Mouse (Mus musculus) midbrain, embryonic 10.5 days (tissue): Measurements from ENCODE around the gene Narfl. TPM values are rescaled to one million over a fixed set of nuclear protein-coding genes. Genes with fewer than 3 reads are reported as not detected.

ENCODE experiments used
- DNase-seq: peaks from one replicate; pipeline ENCODE4 v3.0.0-alpha.2; 2017; ENCODE audit warnings: low spot score
- H3K27ac ChIP-seq: fragments of 300-500 bp; sonication (generic); replicated peaks from 2 replicates; pipeline ENCODE4 v1.5.1; 2016; ENCODE audit warnings: mild to moderate bottlenecking
- H3K27me3 ChIP-seq: fragments of 300-500 bp; sonication (generic); 2 replicates; pipeline ENCODE4 v1.6.1; 2016; ENCODE audit warnings: low read depth, mild to moderate bottlenecking; ENCODE audit not compliant: poor library complexity, severe bottlenecking
- H3K36me3 ChIP-seq: fragments of 300-500 bp; sonication (generic); 2 replicates; pipeline ENCODE4 v1.6.1; 2016; ENCODE audit warnings: mild to moderate bottlenecking, moderate library complexity
- H3K4me1 ChIP-seq: fragments of 300-500 bp; sonication (generic); 2 replicates; pipeline ENCODE4 v1.6.1; 2016
- H3K4me3 ChIP-seq: fragments of 300-500 bp; sonication (generic); 2 replicates; pipeline ENCODE4 v1.5.1; 2016; ENCODE audit warnings: mild to moderate bottlenecking, moderate library complexity
- H3K9me3 ChIP-seq: fragments of 300-500 bp; sonication (generic); replicated peaks from 2 replicates; pipeline ENCODE4 v1.6.1; 2016; ENCODE audit warnings: mild to moderate bottlenecking
- WGBS: fragments of 180-500 bp; shearing (Covaris S2); methylation state at CpG from one replicate; pipeline ENCODE4 v1.1.7; 2016; 5-methylcytosine and 5-hydroxymethylcytosine counted together
- polyA plus RNA-seq: library from polyadenylated mRNA; unstranded; fragments of >200 nt; fragmentation: Nextera tagmentation; extraction: Ambion mirVana; gene quantifications from 2 replicates; pipeline ENCODE4 v1.2.1, GENCODE M21; 2016

The Narfl gene
- polyA plus RNA-seq, 1 experiment from 2014 or later = 28.1 TPM

DNA sequence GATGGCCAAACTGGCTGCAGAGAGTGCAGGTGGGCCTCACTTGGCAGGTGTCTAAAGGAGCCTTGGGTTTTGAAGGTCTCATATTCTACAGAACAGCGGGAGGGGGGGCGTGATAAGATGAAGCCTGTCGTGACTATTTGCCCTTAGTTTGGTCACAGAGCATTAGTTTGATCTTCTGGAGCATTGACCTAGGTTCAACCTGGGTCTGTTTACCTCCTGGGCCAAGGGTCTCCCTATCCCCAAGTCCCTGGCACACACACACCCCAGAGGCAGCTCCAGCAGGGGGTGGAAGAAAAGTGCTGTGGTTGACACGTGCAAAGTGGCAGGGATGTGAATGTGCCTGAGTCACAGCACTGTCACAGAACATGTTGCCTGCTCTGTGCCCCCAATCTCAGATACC, 37.3 kb downstream of the Narfl start:
- H3K27ac ChIP-seq = no peak overlapping the region
- 67% methylated on average over 4 of the region's 4 CpGs for WGBS
- H3K27me3 ChIP-seq = peaks cover 67% of the 10 kb centered on the region
- H3K36me3 ChIP-seq = no peaks in the 10 kb centered on the region
- H3K4me3 ChIP-seq = peak overlapping the region; percentile 84
- peaks cover 45% of the 10 kb centered on the region for H3K4me1 ChIP-seq
- H3K9me3 ChIP-seq = no peaks in the 10 kb centered on the region
- DNase-seq = no peak

DNA sequence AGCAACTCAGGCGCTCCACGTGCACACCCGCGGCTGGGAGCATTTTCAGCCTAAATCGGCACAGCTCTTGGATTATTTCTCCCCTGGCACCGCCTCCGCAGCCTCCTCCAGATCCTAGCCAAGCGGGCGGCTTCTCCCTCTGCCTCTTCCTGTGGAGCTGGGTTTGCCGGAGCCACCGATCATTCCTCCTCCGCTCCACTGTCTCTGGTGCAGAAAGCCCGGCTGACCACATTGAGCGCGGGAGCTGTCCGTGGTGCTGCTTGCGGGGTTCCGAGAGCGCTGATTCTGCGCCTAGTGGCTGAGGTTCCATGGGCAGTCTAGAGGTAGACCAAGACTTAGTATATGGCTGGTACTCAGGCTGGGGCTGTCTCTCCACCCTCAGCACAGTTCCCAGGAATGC, 39.9 kb downstream of the Narfl start:
- Histone ChIP-seq H3K27me3 (peaks cover 78% of the 10 kb centered on the region), H3K27ac (no peak overlapping the region), H3K4me3 (peak overlapping the region; percentile 24; the same call in 1 of the 2 replicates), H3K4me1 (peaks cover 38% of the 10 kb centered on the region), H3K36me3 (peaks cover 22% of the 10 kb centered on the region), H3K9me3 (no peaks in the 10 kb centered on the region)
- WGBS = 3% methylated on average over 20 of the region's 20 CpGs
- DNase-seq = peak; percentile 84

DNA sequence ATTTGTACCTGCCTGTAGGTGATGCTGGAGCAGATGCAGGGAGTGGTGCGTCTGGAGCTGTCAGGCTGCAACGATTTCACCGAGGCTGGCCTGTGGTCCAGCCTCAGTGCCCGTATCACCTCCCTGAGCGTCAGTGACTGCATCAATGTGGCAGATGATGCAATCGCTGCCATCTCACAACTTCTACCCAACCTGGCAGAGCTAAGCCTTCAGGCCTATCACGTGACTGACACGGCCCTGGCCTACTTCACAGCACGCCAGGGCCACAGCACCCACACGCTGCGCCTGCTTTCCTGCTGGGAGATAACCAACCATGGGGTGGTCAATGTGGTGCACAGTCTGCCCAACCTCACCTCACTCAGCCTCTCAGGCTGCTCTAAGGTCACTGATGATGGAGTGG, 44.1 kb downstream of the Narfl start:
- WGBS = 83% methylated on average over 11 of the region's 11 CpGs
- Histone ChIP-seq H3K4me1 (peaks cover 26% of the 10 kb centered on the region), H3K27me3 (peaks cover 69% of the 10 kb centered on the region), H3K4me3 (no peak overlapping the region), H3K27ac (no peak overlapping the region), H3K9me3 (no peaks in the 10 kb centered on the region), H3K36me3 (peaks cover 33% of the 10 kb centered on the region)
- no peak for DNase-seq

DNA sequence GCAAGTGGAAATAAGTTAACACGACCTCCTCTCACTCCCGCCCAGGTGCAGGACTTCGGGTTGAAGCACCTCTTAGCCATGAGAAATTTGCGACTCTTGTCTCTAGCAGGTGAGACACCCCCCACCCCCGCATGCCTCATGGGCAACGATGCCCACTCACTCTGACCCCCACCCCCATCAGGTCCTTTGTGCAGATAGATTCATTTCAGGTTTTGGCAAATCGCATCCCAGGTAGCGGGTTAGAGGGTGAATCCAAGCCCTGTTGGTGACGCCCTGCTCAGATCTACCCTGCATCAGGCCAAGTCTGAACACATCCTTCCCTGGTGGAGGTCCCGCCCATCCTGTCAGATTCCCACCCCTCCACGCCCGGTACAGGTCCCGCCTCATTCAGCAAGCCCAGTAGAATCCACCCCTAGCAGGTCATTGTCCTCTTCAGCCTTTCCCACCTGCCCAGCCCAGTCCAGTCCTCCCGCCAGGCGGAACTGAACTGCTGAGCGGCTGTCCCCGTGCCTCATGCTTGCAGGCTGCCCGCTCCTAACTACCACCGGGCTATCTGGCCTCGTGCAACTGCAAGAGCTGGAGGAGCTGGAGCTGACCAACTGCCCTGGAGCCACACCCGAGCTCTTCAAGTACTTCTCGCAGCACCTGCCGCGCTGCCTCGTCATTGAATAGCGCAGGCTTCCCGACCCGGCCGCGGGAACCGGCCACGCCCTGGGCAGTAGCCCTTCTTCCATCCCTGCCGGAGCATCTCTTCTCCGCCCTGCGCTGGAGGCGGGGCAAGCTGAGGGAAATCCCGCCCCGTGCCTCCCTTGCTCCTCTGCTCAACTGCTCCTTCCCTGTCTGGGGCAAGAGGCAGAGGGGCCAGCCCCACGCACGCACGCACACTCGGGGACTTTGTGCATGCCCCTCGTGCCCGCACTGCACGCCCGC, 45.5 kb downstream of the Narfl start:
- 6% methylated on average over 46 of the region's 46 CpGs for WGBS
- H3K27me3 ChIP-seq = peaks cover 58% of the 10 kb centered on the region
- H3K36me3 ChIP-seq = peaks cover 33% of the 10 kb centered on the region
- H3K9me3 ChIP-seq = no peaks in the 10 kb centered on the region
- H3K27ac ChIP-seq = peak overlapping the region; percentile 68
- peak overlapping the region; percentile 45 for H3K4me3 ChIP-seq
- H3K4me1 ChIP-seq = peaks cover 26% of the 10 kb centered on the region
- no peak for DNase-seq

DNA sequence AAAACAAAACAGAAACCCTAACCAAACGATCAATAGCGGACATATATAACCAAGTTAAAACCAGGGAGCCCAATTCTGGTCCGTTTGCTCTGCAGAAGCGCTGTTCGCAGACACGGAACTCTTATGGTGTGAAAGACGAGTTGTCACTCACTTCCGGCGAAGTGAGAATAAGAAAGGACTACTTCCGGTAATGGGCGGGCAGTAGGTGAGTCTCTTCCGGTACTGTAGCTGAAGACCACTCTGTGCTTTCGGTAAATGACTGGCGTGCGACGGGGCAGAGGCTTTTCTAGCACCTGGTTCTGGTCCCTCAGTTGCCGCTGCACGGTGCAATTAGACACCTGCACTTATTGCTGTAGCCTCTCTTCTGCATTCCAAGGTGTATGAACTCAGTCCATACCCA, 49.9 kb downstream of the Narfl start, which contains the start of gene Wdr24:
TSS of gene Wdr24 (plus strand) at position 176 of the 400 bp plus-strand sequence.
- Histone ChIP-seq H3K27ac (peak within 1 kb of the TSS; percentile 82), H3K36me3 (peaks cover 44% of the 10 kb centered on the region), H3K4me3 (peak within 1 kb of the TSS; percentile 89), H3K9me3 (no peaks in the 10 kb centered on the region), H3K27me3 (peaks cover 29% of the 10 kb centered on the region), H3K4me1 (peaks cover 65% of the 10 kb centered on the region)
- DNase-seq = peak; percentile 73
- WGBS = under 1% methylated on average over 18 of the region's 18 CpGs

DNA sequence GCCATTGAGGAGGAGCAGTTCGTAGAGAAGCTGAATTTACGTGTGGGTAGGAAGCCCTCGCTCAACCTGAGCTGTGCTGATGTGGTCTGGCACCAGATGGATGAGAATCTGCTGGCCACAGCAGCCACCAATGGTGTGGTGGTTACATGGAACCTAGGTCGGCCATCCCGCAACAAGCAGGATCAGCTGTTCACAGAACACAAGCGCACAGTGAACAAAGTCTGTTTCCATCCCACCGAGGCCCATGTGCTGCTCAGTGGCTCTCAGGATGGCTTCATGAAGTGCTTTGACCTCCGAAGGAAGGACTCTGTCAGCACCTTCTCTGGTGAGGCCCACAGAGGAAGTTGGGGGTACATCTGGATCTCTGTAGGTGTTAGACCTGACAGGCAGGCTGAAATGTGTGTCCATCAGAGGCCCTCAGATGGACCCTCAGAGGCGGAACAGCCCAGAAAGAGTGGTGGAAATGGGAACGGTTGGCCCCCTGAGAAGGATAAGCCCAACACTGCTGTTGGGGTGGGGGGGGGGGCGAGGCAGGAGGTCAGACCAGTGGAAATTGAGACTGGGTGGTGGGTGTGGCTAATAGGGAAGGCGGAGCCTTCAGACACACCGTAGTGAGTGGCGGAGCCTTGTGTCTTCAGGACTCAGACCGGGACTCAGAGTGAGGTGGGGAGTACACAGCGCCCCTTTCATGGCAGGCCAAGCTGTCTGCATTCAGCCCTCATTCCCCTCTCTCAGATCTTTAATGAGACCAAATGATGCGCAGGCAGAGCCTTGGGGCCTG, 51.0 kb downstream of the Narfl start:
- Histone ChIP-seq H3K36me3 (peaks cover 39% of the 10 kb centered on the region), H3K27me3 (peaks cover 18% of the 10 kb centered on the region), H3K9me3 (no peaks in the 10 kb centered on the region), H3K4me1 (peaks cover 66% of the 10 kb centered on the region), H3K4me3 (peak overlapping the region; percentile 89), H3K27ac (no peak overlapping the region)
- no peak for DNase-seq
- 77% methylated on average over 17 of the region's 17 CpGs for WGBS

DNA sequence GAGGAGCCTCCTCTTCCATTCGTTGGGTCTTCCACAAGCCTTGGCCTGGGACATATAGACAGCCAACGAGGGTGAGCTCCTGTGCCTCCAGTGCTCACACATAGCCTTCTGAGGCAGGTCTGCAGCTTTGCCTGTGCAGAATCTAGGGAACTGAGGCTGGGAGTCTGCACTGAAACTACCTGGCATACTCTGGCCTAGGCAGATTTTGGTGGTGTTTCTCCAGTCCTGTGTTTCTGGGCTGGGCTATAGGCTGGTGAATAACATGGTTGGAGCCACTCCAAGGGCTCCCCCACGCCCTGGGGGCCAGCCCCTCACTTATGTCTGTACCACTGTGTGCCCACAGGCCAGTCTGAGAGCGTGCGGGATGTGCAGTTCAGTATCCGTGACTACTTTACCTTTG, 51.7 kb downstream of the Narfl start:
- DNase-seq = no peak
- peaks cover 67% of the 10 kb centered on the region for H3K4me1 ChIP-seq
- H3K27ac ChIP-seq = no peak overlapping the region
- peaks cover 10% of the 10 kb centered on the region for H3K27me3 ChIP-seq
- H3K4me3 ChIP-seq = peak overlapping the region; percentile 89
- WGBS = 88% methylated on average over 6 of the region's 6 CpGs
- no peaks in the 10 kb centered on the region for H3K9me3 ChIP-seq
- H3K36me3 ChIP-seq = peaks cover 43% of the 10 kb centered on the region

DNA sequence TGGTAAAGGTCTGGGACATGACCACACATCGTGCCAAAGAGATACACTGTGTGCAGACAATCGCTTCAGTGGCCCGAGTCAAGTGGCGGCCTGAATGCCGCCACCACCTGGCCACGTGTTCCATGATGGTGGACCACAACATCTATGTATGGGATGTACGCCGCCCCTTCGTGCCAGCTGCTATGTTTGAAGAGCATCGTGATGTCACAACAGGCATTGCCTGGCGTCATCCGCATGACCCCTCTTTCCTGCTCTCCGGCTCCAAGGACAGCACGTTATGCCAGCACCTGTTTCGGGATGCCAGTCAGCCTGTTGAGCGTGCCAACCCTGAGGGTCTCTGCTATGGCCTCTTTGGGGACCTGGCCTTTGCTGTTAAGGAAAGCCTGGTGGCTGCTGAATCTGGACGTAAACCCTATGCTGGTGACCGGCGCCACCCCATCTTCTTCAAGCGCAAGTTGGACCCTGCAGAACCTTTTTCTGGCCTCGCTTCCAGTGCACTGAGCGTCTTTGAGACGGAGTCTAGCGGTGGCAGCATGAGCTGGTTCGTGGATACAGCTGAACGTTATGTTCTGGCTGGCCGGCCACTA, 52.5 kb downstream of the Narfl start:
- H3K27me3 ChIP-seq = 0 out of 2 replicates have a peak, but pooled peaks cover 3% of the 10 kb centered on the region
- H3K36me3 ChIP-seq = peaks cover 50% of the 10 kb centered on the region
- DNase-seq = no peak
- no peaks in the 10 kb centered on the region for H3K9me3 ChIP-seq
- WGBS = 95% methylated on average over 27 of the region's 27 CpGs
- peaks cover 75% of the 10 kb centered on the region for H3K4me1 ChIP-seq
- H3K4me3 ChIP-seq = peak overlapping the region; percentile 89; the same call in 1 of the 2 replicates
- no peak overlapping the region for H3K27ac ChIP-seq

DNA sequence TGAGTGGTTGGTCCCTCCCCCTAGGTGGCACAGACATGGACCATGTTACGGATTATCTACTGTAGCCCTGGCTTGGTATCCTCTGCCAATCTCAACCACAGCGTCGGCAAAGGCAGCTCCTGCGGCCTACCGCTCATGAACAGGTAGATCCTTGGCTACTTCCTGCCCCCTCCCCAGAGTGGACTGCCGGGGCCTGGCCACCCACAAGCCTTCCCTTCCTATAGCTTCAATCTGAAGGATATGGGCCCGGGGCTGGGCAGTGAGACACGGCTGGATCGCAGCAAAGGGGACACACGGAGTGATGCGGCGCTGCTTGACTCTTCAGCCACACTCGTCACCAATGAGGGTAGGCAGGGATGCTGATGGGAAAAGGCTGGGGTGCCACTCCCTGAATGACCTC, 53.4 kb downstream of the Narfl start:
- no peak for DNase-seq
- WGBS = 99% methylated on average over 13 of the region's 13 CpGs
- peaks cover 60% of the 10 kb centered on the region for H3K36me3 ChIP-seq
- no peaks in the 10 kb centered on the region for H3K27me3 ChIP-seq
- no peak overlapping the region for H3K27ac ChIP-seq
- H3K4me1 ChIP-seq = peaks cover 84% of the 10 kb centered on the region
- H3K9me3 ChIP-seq = no peaks in the 10 kb centered on the region
- H3K4me3 ChIP-seq = peak overlapping the region; percentile 89; the same call in 1 of the 2 replicates

DNA sequence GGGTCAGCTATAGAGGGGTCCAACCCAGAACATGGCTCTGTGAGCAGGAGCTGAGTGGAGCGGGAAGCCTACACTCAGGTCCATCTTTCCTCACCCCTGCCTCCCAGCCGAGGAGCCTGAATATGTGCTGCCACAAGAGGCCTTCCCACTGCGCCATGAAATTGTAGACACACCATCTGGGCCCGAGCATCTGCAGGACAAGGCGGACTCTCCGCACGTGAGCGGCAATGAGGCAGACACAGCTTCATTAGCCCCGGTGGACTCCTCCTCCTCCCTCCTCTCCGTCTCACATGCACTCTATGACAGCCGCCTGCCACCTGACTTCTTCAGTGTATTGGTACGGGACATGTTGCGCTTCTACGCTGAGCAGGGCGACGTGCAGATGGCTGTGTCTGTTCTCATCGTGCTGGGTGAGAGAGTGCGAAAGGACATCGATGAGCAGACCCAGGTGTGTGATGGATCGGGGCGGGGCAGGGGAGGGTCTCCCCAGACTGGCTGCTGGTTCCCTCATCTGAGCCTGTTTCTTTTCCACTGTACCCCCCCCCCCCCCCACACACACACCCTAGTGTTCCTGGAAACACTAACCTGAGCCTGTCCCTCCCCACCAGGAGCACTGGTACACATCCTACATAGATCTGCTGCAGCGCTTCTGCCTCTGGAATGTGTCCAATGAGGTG, 54.1 kb downstream of the Narfl start:
- Histone ChIP-seq H3K27me3 (no peaks in the 10 kb centered on the region), H3K4me1 (peaks cover 86% of the 10 kb centered on the region), H3K9me3 (no peaks in the 10 kb centered on the region), H3K36me3 (peaks cover 60% of the 10 kb centered on the region), H3K4me3 (peak overlapping the region; percentile 89), H3K27ac (peak overlapping the region; percentile 95; the same call in 1 of the 2 replicates)
- DNase-seq = no peak
- 94% methylated on average over 22 of the region's 22 CpGs for WGBS

DNA sequence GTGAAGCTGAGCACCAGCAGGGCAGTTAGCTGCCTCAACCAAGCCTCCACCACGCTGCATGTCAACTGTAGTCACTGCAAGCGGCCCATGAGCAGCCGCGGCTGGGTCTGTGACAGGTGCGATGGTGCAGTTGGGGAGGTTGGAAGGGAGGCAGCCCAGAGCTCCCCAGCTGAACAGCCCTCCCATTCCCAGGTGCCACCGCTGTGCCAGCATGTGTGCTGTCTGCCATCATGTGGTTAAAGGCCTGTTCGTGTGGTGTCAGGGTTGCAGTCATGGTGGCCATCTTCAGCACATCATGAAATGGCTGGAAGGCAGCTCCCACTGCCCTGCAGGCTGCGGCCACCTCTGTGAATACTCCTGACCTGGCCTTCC, 54.6 kb downstream of the Narfl start:
- Histone ChIP-seq H3K36me3 (peaks cover 60% of the 10 kb centered on the region), H3K4me1 (peaks cover 84% of the 10 kb centered on the region), H3K27ac (peak overlapping the region; percentile 95), H3K27me3 (no peaks in the 10 kb centered on the region), H3K9me3 (no peaks in the 10 kb centered on the region), H3K4me3 (peak overlapping the region; percentile 89)
- 83% methylated on average over 8 of the region's 8 CpGs for WGBS
- DNase-seq = no peak
